ENCODE assay signal across 12 mouse cellular contexts in the genomic region with DNA sequence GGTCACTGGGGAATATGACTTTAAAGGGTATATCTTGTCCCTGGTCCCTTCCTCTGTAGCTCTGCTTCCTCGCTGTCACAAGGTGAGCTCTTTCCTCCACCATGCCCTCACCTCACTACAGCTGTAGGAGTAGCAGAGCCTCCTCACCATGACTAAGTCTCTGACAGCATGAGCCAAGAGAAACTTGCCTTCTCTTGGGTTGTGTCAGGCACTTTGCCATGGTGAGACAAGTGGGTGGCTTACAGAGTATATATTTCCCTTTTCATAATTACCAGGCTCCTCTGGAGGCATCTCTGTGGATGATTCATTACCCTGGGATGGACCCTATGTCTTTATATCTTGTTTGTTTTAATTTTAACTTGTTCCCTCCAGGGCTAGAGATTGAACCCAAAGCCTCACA.
"Had no signal": no experiment of that assay in that cellular context is flagged by ENCODE, and none has a peak within 500 bp of the region (broad histone marks: within the 10 kb centered on the region; RNA-seq: fewer than 3 reads in every experiment).

No protein-coding gene starts in this region.

- DNase-seq: kidney, adult 18-20 months; kidney, adult 9 months; kidney, postnatal 14 days; kidney, postnatal 4 days; liver, embryonic 13.5 days; lung, adult 2 months; lung, postnatal 14 days; lung, postnatal 4 days; midbrain, embryonic 14.5 days; right cerebral cortex, postnatal 14 days; spleen, adult 18-20 months; thymus, postnatal 36 days had no signal
